Mouse (Mus musculus) embryo, embryonic 11 days (tissue): ENCODE measurements around the gene Pea15a.
"Not testable (repeated sequence)": the region's sequence is repeated elsewhere in the genome, so short reads cannot be mapped to it uniquely, and the experiment has no call there.

Experiments used
- DNase-seq: peaks from one replicate; pipeline ENCODE4 v3.0.0-alpha.2; 2015

Pea15a gene

DNA sequence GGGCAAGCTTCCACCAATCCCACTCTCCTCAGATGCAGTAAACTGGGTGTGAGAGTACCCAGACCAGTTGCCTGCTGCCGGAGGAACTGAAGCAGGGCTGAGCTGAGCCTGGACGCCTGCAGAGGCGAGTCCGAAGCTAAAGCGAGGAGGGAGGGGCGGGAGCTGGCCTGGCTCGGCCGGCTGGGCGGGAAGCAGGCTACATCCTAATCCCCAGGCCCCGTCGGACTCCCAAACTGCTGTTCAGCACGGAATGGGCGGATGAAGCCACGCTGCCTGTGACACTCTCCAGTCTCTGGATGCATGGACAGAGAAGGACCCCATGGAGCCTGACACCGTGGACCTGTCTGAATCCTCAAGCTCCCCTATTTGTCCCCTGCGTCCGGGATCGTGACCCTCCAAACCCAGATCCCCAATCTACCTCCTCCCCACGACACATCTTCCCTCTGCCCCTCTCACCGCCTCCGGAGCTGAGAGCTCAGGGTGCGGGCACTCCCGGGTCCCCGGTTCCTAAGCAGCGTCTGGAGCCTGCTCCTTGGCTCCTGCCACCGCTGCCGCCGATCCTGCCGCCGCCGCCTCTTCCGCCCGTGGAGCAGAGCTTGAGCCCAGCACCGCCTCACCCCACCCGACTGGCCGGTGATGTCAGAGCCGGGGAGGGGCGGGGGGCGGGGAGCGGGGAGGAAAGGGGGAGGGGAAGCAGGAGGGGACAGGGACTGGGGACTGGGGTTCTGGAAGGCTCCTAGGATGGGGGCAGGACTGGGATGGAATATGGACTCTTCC is at the start of gene Pea15a:
Gene Pea15a, minus strand, starts transcription at position 664 of the 777 bp plus-strand sequence.
- peak; percentile 88 for DNase-seq

DNA sequence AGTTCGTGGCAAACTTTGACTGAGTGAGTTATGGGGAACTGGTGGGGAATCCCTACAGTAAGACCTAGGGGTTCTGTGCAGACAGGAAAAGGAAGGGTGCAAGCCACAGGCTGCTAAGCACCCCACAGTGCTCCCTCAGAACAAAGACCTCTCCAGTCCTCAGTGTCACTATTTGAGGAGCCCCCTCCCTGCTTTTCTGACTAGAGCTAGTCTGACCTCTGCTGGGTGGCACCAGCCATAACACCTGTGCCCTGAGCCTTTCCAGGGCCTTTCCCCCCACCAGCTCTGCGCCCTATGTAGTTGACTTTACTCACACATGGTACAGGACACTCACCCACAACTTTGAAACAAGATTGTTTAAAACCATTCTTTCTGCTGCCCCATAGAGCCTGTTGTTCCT is 41.1 kb upstream of the Pea15a start:
- peak; percentile 74 for DNase-seq

DNA sequence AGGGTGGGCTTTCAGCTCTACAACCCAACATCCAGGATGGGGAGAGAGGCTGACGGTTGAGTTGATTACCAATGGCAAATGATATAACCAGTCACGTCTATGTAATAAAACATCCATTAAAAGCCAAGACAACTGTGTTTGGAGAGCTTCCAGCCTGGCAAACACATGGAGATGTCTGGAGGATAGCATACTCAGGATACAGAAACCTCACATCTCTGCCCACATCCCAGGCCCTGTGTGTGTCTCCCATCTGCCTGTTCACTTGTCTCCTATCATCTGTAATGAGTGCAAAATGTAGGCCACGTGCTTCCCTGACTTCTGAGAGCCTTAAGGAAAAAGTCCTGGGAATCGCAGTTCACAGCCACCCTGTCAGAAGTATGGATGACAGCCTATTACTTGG is 40.6 kb upstream of the Pea15a start:
- no peak for DNase-seq

DNA sequence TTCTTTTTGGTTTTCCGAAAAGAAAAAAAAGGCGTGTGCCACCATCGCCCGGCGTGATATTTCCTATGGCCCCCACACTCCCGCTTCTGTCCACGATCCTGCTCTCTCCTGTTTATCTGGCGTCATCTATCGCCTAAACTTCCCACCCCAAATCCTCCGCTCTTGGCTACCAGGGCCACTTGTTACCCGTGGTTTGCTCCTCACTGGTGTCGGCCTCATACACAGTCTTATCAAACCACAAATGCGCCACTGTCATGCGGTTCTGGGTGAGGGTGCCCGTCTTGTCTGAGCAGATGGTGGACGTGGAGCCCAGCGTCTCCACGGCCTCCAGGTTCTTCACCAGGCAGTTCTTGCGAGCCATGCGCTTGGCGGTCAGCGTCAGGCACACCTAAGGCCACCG is 38.0 kb upstream of the Pea15a start:
- not testable (repeated sequence) for DNase-seq

DNA sequence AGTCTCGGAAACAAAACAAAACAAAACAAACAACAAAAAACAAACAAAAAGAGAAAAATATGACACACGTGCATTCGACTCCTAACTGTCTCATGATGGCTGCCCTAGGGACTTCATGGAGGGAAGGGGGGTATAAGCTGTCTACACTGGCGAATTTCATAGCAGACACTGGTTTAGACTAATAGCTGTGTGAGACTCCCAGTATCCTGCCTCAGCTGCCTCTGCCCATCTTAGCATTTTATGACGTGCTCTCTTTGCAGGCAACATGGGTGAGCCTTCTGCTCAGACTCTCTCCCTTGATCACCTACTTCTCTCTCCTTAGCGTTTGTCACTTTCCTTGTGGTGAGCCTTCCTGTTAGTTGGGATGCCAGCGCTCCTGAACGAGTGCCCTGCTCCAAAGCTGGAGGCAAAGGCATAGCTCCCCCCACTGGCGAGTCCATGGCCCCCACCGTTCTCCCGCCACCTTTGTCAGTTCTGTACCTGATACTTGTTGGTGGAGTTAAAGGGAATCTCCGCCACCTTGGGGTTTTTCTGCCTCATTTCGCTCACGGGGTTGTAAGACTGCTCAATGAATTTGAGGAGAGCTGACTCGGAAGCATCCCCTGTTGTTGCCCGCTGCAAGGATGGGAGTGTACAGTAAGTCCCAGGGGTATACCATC is 37.1 kb upstream of the Pea15a start:
- DNase-seq, result peak; percentile 39

DNA sequence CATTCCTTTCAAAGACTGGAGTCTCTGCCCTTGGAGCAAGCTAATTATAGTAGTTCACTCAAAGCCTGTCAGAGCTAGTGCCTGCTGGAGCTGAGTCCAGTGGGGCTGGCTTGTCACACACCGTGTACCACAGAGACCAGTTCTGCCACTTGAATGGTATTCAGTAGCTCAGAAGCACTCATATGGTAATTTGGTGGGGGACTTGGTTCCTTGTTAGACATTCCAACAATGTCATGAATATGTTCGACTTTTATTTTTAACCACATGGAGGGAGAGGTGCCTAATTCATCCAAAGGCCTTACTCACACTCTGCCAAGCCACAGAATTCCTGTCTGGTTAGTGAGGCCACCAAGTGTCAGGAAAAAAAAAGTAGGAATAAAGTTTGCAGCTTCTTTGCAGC is 35.8 kb upstream of the Pea15a start:
- DNase-seq, result peak; percentile 42

DNA sequence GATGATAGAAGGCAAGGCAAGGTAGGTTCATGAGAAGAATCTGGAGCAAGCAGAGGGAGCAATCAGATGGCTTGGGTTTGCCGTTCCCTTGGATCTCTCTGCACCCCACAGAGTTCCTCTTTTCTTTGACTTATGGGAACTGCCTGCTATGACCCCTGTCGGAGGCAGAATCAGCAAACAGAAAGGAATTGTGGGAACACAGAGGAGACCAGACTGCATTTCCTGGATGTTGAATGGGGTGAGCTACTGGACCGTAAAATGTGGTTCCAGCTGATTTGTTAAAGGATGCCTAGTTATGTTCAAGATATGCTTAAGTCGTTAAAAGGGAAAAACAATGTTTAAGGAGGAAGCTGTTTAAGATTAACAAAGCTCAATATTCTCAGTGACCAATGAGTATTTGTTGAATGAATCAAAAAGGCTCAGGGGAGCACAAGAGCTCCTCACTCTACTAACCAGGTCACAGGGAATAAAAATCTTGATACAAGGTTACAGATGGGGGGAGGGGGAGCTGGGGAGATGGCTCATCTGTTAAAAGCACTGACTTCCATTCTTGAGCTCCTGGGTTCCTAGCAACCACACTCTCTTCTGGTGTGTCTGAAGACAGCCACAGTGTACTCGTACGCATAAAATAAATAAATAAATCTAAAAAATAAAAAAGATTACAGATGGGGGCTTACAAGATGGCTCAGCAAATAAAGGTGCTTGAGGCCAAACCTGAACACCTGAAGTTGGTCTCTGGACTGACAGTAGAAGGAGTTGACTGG is 34.5 kb upstream of the Pea15a start:
- peak; percentile 43 for DNase-seq

DNA sequence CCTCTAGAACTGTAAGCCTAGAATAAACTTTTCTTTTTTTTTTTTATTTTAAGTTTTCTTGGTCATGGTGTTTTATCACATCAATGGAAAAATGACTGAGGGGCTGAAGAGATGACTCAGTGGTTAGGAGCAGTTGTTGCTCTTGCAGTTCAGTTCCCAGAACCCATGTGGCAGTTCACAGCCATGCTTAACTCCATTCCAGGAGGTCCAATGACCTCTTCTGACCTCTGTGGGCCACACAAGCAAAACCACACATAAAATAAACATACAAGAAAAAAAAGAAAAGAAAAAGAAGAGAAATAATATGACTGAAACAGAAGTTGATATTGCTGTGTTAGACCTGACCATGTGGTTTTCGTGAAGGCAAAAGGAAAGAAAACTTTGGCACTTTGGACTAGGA is 22.6 kb upstream of the Pea15a start:
- DNase-seq, result no peak

DNA sequence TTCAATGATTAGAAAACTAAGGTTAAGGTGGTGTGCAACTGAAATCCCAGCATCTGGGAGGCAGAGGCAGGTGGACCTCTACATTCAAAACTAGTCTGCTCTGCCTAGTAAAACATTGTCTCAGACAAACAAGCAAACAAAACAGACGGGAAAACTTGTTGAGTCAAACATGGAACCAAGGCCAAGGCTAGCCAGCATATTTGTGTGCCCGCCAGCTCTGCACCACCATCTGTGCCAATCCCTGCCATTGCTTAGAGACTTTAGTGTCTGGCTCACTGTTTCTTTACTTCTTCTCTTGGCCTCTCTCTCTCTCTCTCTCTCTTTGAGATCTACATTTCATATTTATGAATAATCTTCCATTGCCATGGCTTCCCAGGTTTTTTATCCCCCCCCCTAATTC is 21.6 kb upstream of the Pea15a start:
- DNase-seq, result no peak

DNA sequence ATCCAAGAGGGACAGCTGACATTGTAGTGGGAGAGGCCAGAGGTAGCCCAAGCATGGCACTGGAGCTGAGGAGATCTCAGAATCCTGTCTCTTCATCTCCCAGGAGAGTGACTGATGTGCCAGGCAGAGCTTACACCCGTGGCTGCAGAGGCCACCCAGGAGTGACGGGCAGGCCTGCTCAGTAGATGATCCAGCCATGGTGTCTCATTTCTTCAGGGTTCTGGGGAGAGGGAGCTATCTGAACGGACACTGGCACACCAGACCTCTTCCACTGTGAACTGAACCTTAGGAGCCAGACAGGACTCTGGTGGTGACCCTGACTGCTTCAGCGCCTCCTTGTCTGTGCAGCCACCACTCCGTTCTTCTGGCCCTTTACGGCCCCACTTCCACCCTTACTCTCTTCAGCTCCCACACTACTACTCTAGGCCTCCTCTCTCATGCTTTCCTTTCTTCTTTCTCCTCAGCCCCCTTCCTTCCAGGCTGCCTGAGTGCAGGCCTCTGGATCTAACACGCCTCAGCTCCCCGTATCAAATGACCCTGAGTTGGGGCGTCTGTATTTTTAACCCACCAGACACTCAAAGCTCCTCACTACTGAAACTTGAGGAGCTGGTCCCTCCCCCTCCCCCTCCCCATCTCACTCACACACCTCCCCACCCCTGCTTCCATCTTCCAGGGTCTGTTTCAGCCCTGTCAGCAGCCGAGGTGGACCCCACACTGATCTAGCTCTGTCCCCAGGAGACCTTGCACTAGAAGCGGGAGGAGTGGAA is 14.9 kb upstream of the Pea15a start:
- DNase-seq, result peak; percentile 62

DNA sequence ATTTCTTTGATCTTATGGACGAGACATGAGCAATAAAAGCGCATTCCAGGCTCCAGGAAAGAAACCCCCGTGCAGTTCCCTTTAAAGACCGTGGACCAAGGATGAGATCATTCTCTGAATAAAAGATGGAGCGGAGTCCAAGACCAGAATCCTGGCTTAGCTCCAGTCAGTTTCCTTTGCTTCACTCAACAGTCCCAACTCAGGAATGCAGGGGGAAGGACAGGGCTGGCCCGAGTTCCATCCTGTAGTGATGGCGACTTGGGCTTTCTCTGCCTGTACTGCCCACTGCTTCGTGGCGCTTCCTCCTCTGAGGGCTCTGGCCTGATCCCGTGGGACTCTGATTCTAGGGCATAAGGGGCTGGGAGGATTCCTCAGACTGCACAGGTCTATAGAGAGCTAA is 13.8 kb upstream of the Pea15a start:
- DNase-seq, result no peak

DNA sequence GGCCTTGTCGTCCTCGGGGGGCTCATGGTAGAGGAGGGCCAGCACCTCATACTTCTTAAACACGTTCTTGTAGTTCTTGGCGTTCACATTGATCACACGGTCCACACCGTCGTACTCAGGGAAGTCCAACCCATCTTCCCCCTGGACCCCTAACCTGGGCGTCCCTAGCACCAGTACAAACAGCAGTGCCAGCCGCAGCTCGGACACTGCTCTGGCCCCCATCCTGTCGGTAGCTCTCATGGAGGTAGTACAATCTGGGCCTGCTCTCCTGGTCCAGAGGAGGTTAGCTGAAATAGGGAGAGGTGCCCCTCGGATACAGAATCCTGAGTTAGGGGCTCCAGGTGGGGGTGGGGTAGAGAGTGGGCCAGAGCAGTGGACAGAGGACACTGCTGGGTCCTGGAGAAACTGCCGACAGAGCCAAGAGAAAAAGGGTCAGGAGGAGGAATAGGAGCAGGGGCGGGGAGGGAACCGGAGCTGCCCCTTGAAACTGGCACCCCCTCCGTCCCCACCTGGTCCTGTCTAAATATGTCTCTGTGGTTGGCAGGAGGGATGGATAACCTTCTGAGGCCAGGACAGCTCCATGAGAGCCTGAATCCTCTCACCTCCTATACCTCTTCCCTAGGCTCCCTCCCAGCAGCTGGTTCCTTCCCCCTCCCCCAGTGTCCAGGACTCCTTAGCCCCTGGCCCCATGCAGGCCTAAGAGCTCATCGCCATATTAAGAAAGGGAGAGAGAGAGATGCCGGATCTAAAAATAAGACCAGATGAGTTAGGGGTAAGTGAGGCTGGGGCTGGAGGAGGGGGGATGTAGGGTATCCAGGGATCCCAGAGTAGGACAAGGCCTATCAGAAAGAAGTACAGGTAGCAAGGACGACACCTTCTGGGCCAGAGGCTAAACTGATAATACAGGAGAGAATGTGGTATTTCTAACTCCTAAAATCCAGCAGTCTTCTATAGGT is 13.1 kb upstream of the Pea15a start, which contains the start of gene Casq1:
Gene Casq1, minus strand, starts transcription at position 418 of the 956 bp plus-strand sequence.
- no peak for DNase-seq

DNA sequence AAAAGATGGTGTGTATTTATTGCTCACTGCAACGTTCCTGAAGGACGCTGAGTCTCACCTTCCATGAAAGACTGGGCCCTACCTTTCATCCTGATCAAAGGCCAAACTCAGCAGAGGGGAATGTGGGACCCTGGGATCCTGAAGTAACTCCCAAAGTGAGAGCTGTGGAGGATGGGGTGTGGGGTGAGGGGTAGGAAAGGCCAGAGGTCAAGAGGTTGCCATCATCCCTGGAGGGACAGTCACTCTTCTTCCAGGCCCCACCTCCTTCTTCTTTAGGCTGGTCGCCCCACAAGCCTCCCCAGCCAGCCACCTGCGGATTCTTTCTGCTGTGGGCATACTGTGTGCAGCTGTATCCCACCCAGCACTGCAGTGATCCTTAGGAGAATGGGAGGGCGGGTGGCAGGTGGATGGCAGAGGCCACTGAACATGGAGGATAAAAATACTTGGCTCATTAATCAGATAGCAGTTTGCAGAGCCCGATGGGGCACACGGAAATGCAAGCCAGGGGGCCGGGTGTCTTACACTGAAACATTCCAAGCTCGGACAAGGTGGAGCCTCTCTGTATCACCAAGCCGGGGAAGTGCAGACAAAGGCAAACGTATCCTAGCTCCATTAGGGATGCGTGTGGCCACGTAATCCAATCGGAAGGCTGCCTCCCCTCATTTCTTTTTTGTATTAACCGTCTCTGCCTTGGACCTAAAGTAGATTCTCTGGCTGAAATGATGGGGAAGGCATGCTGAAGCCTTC is 11.7 kb upstream of the Pea15a start:
- no peak for DNase-seq

DNA sequence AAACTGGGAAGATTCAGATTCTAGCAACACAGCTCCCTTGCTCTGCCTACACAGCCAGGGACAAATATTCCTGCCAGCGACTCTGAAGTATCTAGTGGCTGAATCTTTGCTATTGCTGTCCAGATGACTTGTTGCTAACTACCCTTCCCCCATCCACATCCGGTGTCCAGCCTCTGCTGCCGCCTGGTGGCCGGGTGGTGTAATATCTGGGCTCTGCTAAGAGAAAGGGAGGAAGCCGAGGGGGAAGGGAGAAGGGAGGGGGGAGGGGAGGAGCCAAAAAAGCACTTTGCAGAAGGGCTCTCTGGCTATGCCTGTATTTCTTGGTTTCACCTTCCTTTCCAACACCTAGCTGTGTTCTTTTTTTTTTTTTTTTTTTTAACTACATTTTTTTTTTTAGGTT is 10.5 kb upstream of the Pea15a start:
- DNase-seq, result peak; percentile 92

DNA sequence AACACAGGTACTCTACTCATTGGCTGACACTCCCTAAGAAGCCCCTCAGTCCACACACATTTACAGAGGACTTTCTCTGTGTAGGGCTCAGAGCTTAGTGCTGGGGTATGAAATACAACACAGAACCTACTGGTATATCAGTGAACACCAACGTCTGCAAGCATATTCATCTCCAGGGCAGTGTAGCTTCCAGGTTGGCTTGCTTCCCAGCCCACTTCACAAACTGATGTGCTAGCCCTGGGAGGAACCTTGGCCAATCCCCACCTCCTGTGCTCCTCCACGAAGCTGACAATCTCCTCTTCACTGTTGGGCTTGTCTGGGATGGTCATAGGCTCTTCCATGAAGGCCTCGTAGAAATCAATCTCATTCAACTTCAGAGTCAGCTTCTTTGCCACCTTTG is 8.1 kb upstream of the Pea15a start:
- DNase-seq, result no peak

DNA sequence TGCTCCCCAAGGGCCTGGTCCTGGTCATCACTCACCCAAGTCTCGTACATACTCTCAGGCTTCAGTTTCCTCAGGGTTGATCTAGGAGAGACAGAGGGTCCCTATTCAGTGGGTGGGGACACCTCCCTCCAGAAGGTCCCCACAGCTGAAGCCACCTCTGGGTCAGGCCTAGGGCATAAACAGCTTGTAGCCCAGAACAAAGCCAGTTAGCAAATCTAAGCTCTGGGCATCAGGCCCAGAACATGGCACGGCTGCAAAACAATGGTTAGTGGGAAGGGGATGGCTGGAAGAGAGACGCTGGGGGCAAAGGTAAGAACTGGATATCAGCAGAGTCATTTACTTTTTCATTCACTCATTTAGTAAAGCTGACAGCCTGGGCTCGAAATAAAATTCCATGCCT is 7.2 kb upstream of the Pea15a start:
- DNase-seq, result no peak

DNA sequence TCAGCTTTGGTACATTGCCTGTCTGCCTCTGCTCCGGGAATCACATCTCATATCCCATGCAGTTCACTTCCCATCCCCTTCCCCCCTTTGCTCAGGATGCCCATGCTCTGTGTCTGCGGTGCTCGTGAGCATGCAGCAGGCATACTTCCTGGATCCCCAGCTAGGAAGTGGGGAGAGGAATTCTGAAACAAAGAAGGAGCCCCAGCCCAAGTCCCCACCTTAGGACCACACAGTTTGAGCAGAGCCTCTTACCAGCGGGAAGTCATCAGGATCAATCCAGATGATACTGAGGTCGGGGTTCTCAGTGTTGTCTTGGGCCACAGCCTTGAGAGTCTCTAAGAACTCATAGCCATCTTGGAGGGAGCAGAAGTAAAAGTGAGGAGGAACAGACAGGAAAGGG is 6.2 kb upstream of the Pea15a start:
- no peak for DNase-seq

DNA sequence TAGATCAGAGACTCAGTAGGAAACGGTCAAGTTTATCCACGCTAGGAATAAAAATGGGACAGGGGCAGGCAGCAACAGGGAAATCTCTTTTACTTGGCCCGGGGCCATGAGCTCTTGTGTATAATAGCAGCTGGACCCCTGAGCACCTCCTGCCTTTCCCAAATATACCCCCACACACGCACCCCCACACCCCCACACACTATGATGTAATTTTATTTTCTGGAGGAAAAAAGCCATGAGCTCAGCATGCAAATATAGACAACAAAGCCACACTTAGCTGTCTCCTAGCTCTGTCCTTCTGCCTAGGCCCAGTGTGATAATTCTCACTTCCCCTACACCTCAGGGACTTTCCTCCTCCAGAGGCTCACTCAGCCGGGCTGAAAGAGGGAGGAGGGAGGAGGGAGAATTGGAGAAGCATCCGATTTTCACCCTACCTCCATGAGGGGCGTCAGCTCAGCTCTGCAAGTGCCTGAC is 544 bp upstream of the Pea15a start:
- DNase-seq, result no peak

DNA sequence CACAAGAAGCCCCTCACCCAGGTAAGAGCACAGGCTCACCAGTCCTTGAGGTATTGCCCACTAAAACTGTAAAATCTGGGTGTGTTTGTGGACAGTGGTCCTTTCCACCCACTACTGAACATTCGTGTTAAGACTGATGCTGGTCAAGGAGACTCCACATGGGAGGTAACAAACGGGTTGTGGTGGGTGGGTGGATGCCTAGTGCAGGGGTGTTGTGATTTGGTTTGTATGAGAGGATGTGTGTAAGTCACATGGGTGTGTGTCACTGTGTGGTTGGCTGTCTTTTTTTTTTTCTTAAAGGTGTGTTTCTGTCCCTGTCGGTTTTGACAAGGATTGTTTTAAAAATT is 890 bp downstream of the Pea15a start:
- DNase-seq, result no peak

DNA sequence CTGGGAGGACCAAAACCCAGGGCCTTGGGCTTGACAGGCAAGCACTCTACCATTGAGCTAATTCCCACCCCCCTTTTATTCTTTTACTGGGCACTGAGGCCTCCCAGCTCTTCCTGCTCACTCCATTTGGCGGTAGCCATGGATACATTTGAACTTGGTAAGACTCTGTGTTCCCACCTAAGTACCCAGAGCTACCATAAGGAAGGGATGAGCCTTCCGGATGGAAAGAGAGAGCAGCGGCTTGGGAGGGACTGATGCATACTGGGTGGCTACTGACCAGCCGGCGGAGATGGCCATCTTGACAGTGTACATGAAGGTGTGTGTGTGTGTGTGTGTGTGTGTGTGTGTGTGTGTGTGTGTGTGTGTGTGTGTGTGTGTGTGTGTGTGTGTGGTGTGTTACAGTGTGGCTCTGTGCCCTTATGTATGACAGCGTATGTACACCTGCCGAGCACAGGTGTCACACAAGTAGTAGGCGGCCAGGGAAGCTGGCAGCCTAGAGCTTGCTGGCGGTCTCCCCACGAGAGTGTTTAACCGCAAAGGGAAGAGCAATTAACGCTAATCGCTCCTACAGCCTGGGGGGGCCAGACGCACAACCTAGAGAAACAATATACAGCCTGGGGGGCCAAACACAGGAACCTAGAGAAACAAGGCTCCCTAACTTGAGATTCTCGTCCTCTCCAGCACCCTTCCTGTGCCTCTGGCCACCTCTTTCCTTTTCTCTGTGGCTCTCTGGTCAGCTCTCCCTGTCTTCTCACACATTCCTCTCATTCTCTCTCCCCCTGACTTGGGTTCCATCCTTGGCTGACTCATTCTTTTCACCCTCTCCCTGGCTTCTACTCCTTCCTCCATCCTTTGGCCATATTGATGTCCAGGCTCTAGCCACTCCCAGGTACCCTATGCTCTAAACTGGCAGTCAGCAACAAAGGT is 1.5 kb downstream of the Pea15a start:
- peak; percentile 52 for DNase-seq
